Mouse (Mus musculus) MEL (cell line): ENCODE measurements at regions not wholly inside any gene's neighbourhood (a gene's known extent, or its start where the extent isn't known, plus 50 kb on each side); places are given as distances from the start of the nearest gene placed in this dataset.

Experiments used
- DNase-seq: peaks from one replicate; pipeline ENCODE4 v3.0.0; 2011; ENCODE audit warnings: low read depth, low spot score
- H3K27ac ChIP-seq: 2 replicates; pipeline ENCODE4 v1.5.1; 2012; ENCODE audit warnings: low read depth, mild to moderate bottlenecking, control low read depth, low read length, moderate library complexity; ENCODE audit not compliant: control insufficient read depth
- H3K27me3 ChIP-seq, 2 experiments: fragments of 150-350 bp in 1 of 2; sonication (generic) in 1 of 2; 2 replicates each; pipeline ENCODE4 v1.6.1; 2012; ENCODE audit warnings: low read length in 2 of 2, mild to moderate bottlenecking in 2 of 2, improper control_type of control experiment in 1 of 2, moderate library complexity in 1 of 2; ENCODE audit not compliant: insufficient read depth in 2 of 2, control insufficient read depth in 1 of 2
- H3K36me3 ChIP-seq, 2 experiments: 2 replicates each; pipeline ENCODE4 v1.6.1; 2012 to 2014; ENCODE audit warnings: low read length in 2 of 2, improper control_type of control experiment in 1 of 2, inconsistent platforms in 1 of 2, mild to moderate bottlenecking in 1 of 2; ENCODE audit not compliant: insufficient read depth in 2 of 2, control insufficient read depth in 1 of 2
- H3K4me1 ChIP-seq, 2 experiments: fragments of 150-350 bp in 1 of 2; sonication (generic) in 1 of 2; 2 replicates each; pipeline ENCODE4 v1.6.1; 2012; ENCODE audit warnings: low read length in 2 of 2, improper control_type of control experiment in 1 of 2, mild to moderate bottlenecking in 1 of 2; ENCODE audit not compliant: insufficient read depth in 2 of 2, control insufficient read depth in 1 of 2
- H3K4me3 ChIP-seq, 2 experiments: fragments of 150-350 bp in 1 of 2; sonication (generic) in 1 of 2; 2 replicates each; pipeline ENCODE4 v1.5.1; 2012; ENCODE audit warnings: low read depth in 2 of 2, low read length in 2 of 2, mild to moderate bottlenecking in 2 of 2, moderate library complexity in 2 of 2, control low read depth in 1 of 2, improper control_type of control experiment in 1 of 2; ENCODE audit not compliant: control insufficient read depth in 1 of 2, insufficient read depth in 1 of 2
- H3K79me2 ChIP-seq: 2 replicates; pipeline ENCODE4 v1.6.1; 2012; ENCODE audit warnings: mild to moderate bottlenecking, low read length, moderate library complexity; ENCODE audit not compliant: control insufficient read depth, poor library complexity, insufficient read depth
- H3K9ac ChIP-seq: 2 replicates; pipeline ENCODE4 v1.6.1; 2012; ENCODE audit warnings: low read depth, mild to moderate bottlenecking, control low read depth, low read length, moderate library complexity; ENCODE audit not compliant: control insufficient read depth, poor library complexity, severe bottlenecking
- H3K9me3 ChIP-seq: fragments of 150-350 bp; sonication (generic); replicated peaks from 2 replicates; pipeline ENCODE4 v1.6.1; 2012; ENCODE audit warnings: mild to moderate bottlenecking, low read length, improper control_type of control experiment, moderate library complexity; ENCODE audit not compliant: insufficient read depth
- CHD1 ChIP-seq: IDR thresholded peaks from 2 replicates; pipeline ENCODE4 v1.6.1; 2012; ENCODE audit warnings: low read depth, mild to moderate bottlenecking, inconsistent platforms, low read length, improper control_type of control experiment
- CTCF ChIP-seq, 3 experiments: IDR thresholded peaks in 2 of 3; conservative IDR thresholded peaks in 1 of 3; 2 replicates each; pipeline ENCODE4 v1.5.1; 2011 to 2012; ENCODE audit warnings: low read length in 3 of 3, low read depth in 2 of 3, mild to moderate bottlenecking in 2 of 3, improper control_type of control experiment in 1 of 3, inconsistent platforms in 1 of 3, mixed read lengths in 1 of 3, moderate library complexity in 1 of 3; ENCODE audit not compliant: control insufficient read depth in 1 of 3, insufficient read depth in 1 of 3, poor library complexity in 1 of 3, severe bottlenecking in 1 of 3
- E2F4 ChIP-seq: IDR thresholded peaks from 2 replicates; pipeline ENCODE4 v1.6.1; 2011; ENCODE audit warnings: low read depth, low read length, improper control_type of control experiment, borderline replicate concordance
- ELF1 ChIP-seq: IDR thresholded peaks from 2 replicates; pipeline ENCODE4 v1.6.1; 2014; ENCODE audit warnings: low read depth, mild to moderate bottlenecking, inconsistent platforms, low read length, improper control_type of control experiment, moderate library complexity
- EP300 ChIP-seq, 2 experiments: IDR thresholded peaks; 2 replicates each; pipeline ENCODE4 v1.6.1; 2011; ENCODE audit warnings: improper control_type of control experiment in 2 of 2, low read length in 2 of 2, low read depth in 1 of 2, mild to moderate bottlenecking in 1 of 2
- GATA1 ChIP-seq: IDR thresholded peaks from 2 replicates; pipeline ENCODE4 v1.6.1; 2011; ENCODE audit warnings: low read depth, low read length, improper control_type of control experiment
- JUND ChIP-seq: IDR thresholded peaks from 2 replicates; pipeline ENCODE4 v1.6.1; 2011; ENCODE audit warnings: low read depth, mild to moderate bottlenecking, improper control_type of control experiment, low read length
- MAFK ChIP-seq: IDR thresholded peaks from 2 replicates; pipeline ENCODE4 v1.6.1; 2011; ENCODE audit warnings: low read depth, mild to moderate bottlenecking, low read length, improper control_type of control experiment, borderline replicate concordance
- MXI1 ChIP-seq: IDR thresholded peaks from 2 replicates; pipeline ENCODE4 v1.6.1; 2011; ENCODE audit warnings: mild to moderate bottlenecking, low read depth, low read length, improper control_type of control experiment
- MYB ChIP-seq: IDR thresholded peaks from 2 replicates; pipeline ENCODE4 v1.6.1; 2011; ENCODE audit warnings: mild to moderate bottlenecking, low read depth, low read length, improper control_type of control experiment
- MYC ChIP-seq: IDR thresholded peaks from 2 replicates; pipeline ENCODE4 v1.6.1; 2011; ENCODE audit warnings: low read depth, mild to moderate bottlenecking, low read length, improper control_type of control experiment, moderate library complexity
- NELFE ChIP-seq: IDR thresholded peaks from 2 replicates; pipeline ENCODE4 v1.6.1; 2011; ENCODE audit warnings: low read depth, low read length, improper control_type of control experiment
- NRF1 ChIP-seq: IDR thresholded peaks from 2 replicates; pipeline ENCODE4 v1.6.1; 2014; ENCODE audit warnings: low read depth, mild to moderate bottlenecking, inconsistent platforms, low read length, improper control_type of control experiment, moderate library complexity; ENCODE audit not compliant: poor library complexity, insufficient read depth, severe bottlenecking
- POLR2A ChIP-seq, 2 experiments: IDR thresholded peaks; 2 replicates each; pipeline ENCODE4 v1.6.1; 2011 to 2012; ENCODE audit warnings: low read length in 2 of 2, mild to moderate bottlenecking in 2 of 2, control low read depth in 1 of 2, improper control_type of control experiment in 1 of 2, low read depth in 1 of 2, moderate library complexity in 1 of 2; ENCODE audit not compliant: control insufficient read depth in 1 of 2, insufficient read depth in 1 of 2, poor library complexity in 1 of 2
- POLR2AphosphoS2 ChIP-seq: IDR thresholded peaks from 2 replicates; pipeline ENCODE4 v1.6.1; 2011; ENCODE audit warnings: low read length, improper control_type of control experiment
- POLR2AphosphoS5 ChIP-seq: IDR thresholded peaks from 2 replicates; pipeline ENCODE4 v1.6.1; 2012; ENCODE audit warnings: low read depth, borderline replicate concordance, mild to moderate bottlenecking, inconsistent platforms, low read length, moderate library complexity, mixed read lengths
- RAD21 ChIP-seq: IDR thresholded peaks from 2 replicates; pipeline ENCODE4 v1.6.1; 2011; ENCODE audit warnings: mild to moderate bottlenecking, low read depth, low read length, improper control_type of control experiment
- RCOR1 ChIP-seq: IDR thresholded peaks from 2 replicates; pipeline ENCODE4 v1.6.1; 2012; ENCODE audit warnings: low read depth, mild to moderate bottlenecking, inconsistent platforms, low read length, improper control_type of control experiment
- TBP ChIP-seq: IDR thresholded peaks from 2 replicates; pipeline ENCODE4 v1.8.0; 2011; ENCODE audit warnings: low read depth, low read length, improper control_type of control experiment
- TCF12 ChIP-seq: IDR thresholded peaks from 2 replicates; pipeline ENCODE4 v1.6.1; 2014; ENCODE audit warnings: low read depth, mild to moderate bottlenecking, inconsistent platforms, low read length, improper control_type of control experiment, moderate library complexity
- UBTF ChIP-seq: IDR thresholded peaks from 2 replicates; pipeline ENCODE4 v1.6.1; 2012; ENCODE audit warnings: low read depth, mild to moderate bottlenecking, inconsistent platforms, low read length, improper control_type of control experiment, moderate library complexity, borderline replicate concordance; ENCODE audit not compliant: insufficient read depth
- USF1 ChIP-seq: IDR thresholded peaks from 2 replicates; pipeline ENCODE4 v1.6.1; 2014; ENCODE audit warnings: low read depth, mild to moderate bottlenecking, inconsistent platforms, low read length, improper control_type of control experiment, moderate library complexity
- USF2 ChIP-seq, 2 experiments: IDR thresholded peaks; 2 replicates each; pipeline ENCODE4 v1.6.1; 2011 to 2012; ENCODE audit warnings: improper control_type of control experiment in 2 of 2, low read length in 2 of 2, borderline replicate concordance in 1 of 2, inconsistent platforms in 1 of 2, low read depth in 1 of 2, mild to moderate bottlenecking in 1 of 2; ENCODE audit not compliant: insufficient read depth in 1 of 2
- ZC3H11A ChIP-seq: IDR thresholded peaks from 2 replicates; pipeline ENCODE4 v1.6.1; 2012; ENCODE audit warnings: low read depth, mild to moderate bottlenecking, inconsistent platforms, low read length, improper control_type of control experiment
- ZNF384 ChIP-seq: IDR thresholded peaks from 2 replicates; pipeline ENCODE4 v1.6.1; 2012; ENCODE audit warnings: low read depth, mild to moderate bottlenecking, inconsistent platforms, low read length, improper control_type of control experiment

GRCm38 (mm10) chr14:67626181-67626580 is 1617.2 kb upstream of the Gulo start:
- Histone ChIP-seq H3K9ac (no peak overlapping the region), H3K27me3 (no peaks in the 10 kb centered on the region), H3K36me3 (no peaks in the 10 kb centered on the region), H3K27ac (no peak overlapping the region), H3K79me2 (no peaks in the 10 kb centered on the region), H3K9me3 (no peaks in the 10 kb centered on the region), H3K4me1 (no peaks in the 10 kb centered on the region), H3K4me3 (no peak overlapping the region)
- no peak for TF ChIP-seq MXI1
- TF ChIP-seq NELFE: no peak
- no peak for TF ChIP-seq POLR2A (IDR thresholded peaks at IDR 0.05; ENCODE audit: control insufficient read depth in 1 of 2, insufficient read depth in 1 of 2, low read depth in 1 of 2, low read length in 2 of 2, poor library complexity in 1 of 2)
- TF ChIP-seq MYC: no peak
- TF ChIP-seq CTCF (IDR thresholded peaks at IDR 0.05 in 2 of 3, conservative IDR thresholded peaks at IDR 0.05 in 1 of 3; ENCODE audit: control insufficient read depth in 1 of 3, insufficient read depth in 1 of 3, low read depth in 2 of 3, low read length in 3 of 3, poor library complexity in 1 of 3, severe bottlenecking in 1 of 3): no peak
- no peak for TF ChIP-seq TBP
- TF ChIP-seq EP300 (IDR thresholded peaks at IDR 0.05; ENCODE audit: low read depth in 1 of 2, low read length in 2 of 2): no peak
- no peak for TF ChIP-seq UBTF
- no peak for TF ChIP-seq POLR2AphosphoS5
- no peak for TF ChIP-seq GATA1
- no peak for TF ChIP-seq ELF1
- no peak for TF ChIP-seq JUND
- no peak for TF ChIP-seq E2F4
- TF ChIP-seq CHD1: no peak
- no peak for TF ChIP-seq POLR2AphosphoS2
- TF ChIP-seq RAD21: no peak
- DNase-seq: no peak

- H3K27ac ChIP-seq: no peak overlapping the region
- no peak for DNase-seq
- H3K4me3 ChIP-seq: no peak overlapping the region
- no peak for TF ChIP-seq USF2 (IDR thresholded peaks at IDR 0.05; ENCODE audit: borderline replicate concordance in 1 of 2, insufficient read depth in 1 of 2, low read depth in 1 of 2, low read length in 2 of 2)
- TF ChIP-seq CTCF (IDR thresholded peaks at IDR 0.05 in 2 of 3, conservative IDR thresholded peaks at IDR 0.05 in 1 of 3; ENCODE audit: control insufficient read depth in 1 of 3, insufficient read depth in 1 of 3, low read depth in 2 of 3, low read length in 3 of 3, poor library complexity in 1 of 3, severe bottlenecking in 1 of 3): no peak
- no peak for TF ChIP-seq USF1
- TF ChIP-seq ZNF384: no peak
- no peak for TF ChIP-seq MYB
- no peak for TF ChIP-seq NRF1
- TF ChIP-seq MXI1: no peak
- no peak for TF ChIP-seq MAFK
- TF ChIP-seq POLR2AphosphoS5: no peak
- TF ChIP-seq ELF1: no peak
- TF ChIP-seq CHD1: no peak
- no peak for TF ChIP-seq ZC3H11A
- TF ChIP-seq RCOR1: no peak
- TF ChIP-seq TCF12: no peak
- no peaks in the 10 kb centered on the region for H3K9me3 ChIP-seq
- H3K9ac ChIP-seq: no peak overlapping the region
- no peaks in the 10 kb centered on the region for H3K79me2 ChIP-seq
- no peaks in the 10 kb centered on the region for H3K36me3 ChIP-seq
- H3K4me1 ChIP-seq: no peaks in the 10 kb centered on the region
- no peaks in the 10 kb centered on the region; a peak in 1 of 4 replicates for H3K27me3 ChIP-seq
Measured at GRCm38 (mm10) chr14:67623841-67624480, 1615.0 kb upstream of the Gulo start.
